Mouse (Mus musculus): ENCODE measurements at regions not wholly inside any gene's neighbourhood (a gene's known extent, or its start where the extent isn't known, plus 50 kb on each side); places are given as distances from the start of the nearest gene placed in this dataset.

DNA sequence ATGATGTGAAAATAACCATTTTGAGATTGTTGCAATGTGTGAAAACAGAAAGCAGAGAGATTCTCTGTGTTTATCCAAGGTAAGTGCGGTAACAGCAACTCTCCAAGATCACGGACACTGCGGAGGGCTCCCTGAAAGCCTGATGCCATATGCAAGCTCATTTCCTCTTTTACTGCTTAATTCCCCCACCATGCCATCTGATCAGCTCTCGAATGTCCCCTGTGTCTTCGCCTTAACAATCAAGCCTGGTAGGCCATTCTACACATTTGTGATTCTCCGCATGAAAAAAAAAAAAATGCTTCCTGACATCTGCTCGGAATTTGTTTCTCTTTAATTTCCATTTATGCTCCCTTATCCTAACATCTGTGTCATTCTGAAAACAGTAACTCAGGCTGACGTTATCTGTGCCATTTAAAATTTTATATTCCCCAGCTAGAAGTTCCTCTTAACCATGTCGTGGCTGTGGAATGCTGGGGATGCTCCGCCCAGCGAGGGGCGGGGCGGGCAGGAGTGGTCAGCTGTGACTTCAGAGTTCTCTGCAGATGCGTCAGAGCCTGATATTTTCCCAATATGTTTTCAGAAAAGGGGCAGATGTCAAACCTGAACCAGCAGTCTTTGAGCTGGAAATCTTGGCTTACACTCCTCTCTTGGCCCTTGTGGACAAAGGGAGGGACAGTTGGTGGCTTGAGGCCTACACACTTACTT is 144.5 kb upstream of the Tox3 start:
- H3K4me3 ChIP-seq (ENCODE audit: insufficient read depth, low read length) = no peak overlapping the region
- no peaks in the 10 kb centered on the region for H3K4me1 ChIP-seq (ENCODE audit: control insufficient read depth, insufficient read depth, low read length)
- no peak for TF ChIP-seq CTCF (IDR thresholded peaks at IDR 0.05; ENCODE audit: extremely low read depth, insufficient read depth, low read length)
- TF ChIP-seq POLR2A (IDR thresholded peaks at IDR 0.05; ENCODE audit: extremely low read depth, insufficient read depth, low read length) = no peak
- H3K27ac ChIP-seq (ENCODE audit: insufficient read depth, low read length) = no peak overlapping the region

DNA sequence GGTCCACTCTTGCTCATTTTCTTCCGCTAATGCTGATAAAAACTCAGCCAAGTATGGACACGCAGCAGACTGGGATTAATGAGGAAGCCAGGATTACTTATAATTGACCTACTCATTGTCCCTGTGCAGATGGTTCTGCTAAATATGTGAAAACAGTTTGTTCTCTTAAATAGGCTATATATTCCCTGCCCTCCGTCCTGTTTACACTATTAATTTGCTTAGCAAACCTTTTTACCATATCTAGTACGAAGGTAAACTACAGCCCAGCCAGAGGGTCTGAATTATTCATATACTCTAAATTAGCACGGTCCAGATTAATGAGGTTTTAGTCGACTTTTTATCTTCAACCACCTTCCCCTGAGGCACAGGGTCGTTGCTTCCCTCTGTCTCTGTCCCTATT is 143.5 kb upstream of the Tox3 start:
- H3K27ac ChIP-seq (ENCODE audit: insufficient read depth, low read length) = no peak overlapping the region
- TF ChIP-seq CTCF (IDR thresholded peaks at IDR 0.05; ENCODE audit: extremely low read depth, insufficient read depth, low read length) (no peak), POLR2A (IDR thresholded peaks at IDR 0.05; ENCODE audit: extremely low read depth, insufficient read depth, low read length) (no peak)
- no peaks in the 10 kb centered on the region for H3K4me1 ChIP-seq (ENCODE audit: control insufficient read depth, insufficient read depth, low read length)
- H3K4me3 ChIP-seq (ENCODE audit: insufficient read depth, low read length) = no peak overlapping the region

- TF ChIP-seq POLR2A (IDR thresholded peaks at IDR 0.05; ENCODE audit: extremely low read depth, insufficient read depth, low read length) = no peak
- no peak for TF ChIP-seq CTCF (IDR thresholded peaks at IDR 0.05; ENCODE audit: extremely low read depth, insufficient read depth, low read length)
- Histone ChIP-seq H3K27ac (ENCODE audit: insufficient read depth, low read length) (no peak overlapping the region), H3K4me3 (ENCODE audit: insufficient read depth, low read length) (no peak overlapping the region), H3K4me1 (ENCODE audit: control insufficient read depth, insufficient read depth, low read length) (no peaks in the 10 kb centered on the region)
These were observed 142.7 kb upstream of the Tox3 start for GRCm38 (mm10) chr8:90490734-90491441.

GRCm38 (mm10) chr8:90486556-90486955 is 138.4 kb upstream of the Tox3 start:
- no peak overlapping the region for H3K4me3 ChIP-seq (ENCODE audit: insufficient read depth, low read length)
- no peak for TF ChIP-seq POLR2A (IDR thresholded peaks at IDR 0.05; ENCODE audit: extremely low read depth, insufficient read depth, low read length)
- no peak for TF ChIP-seq CTCF (IDR thresholded peaks at IDR 0.05; ENCODE audit: extremely low read depth, insufficient read depth, low read length)
- H3K4me1 ChIP-seq (ENCODE audit: control insufficient read depth, insufficient read depth, low read length) = no peaks in the 10 kb centered on the region
- H3K27ac ChIP-seq (ENCODE audit: insufficient read depth, low read length) = no peak overlapping the region

GRCm38 (mm10) chr8:90478149-90478548 is 130.0 kb upstream of the Tox3 start:
- no peak overlapping the region for H3K4me3 ChIP-seq (ENCODE audit: insufficient read depth, low read length)
- H3K4me1 ChIP-seq (ENCODE audit: control insufficient read depth, insufficient read depth, low read length) = no peaks in the 10 kb centered on the region
- H3K27ac ChIP-seq (ENCODE audit: insufficient read depth, low read length) = no peak overlapping the region
- no peak for TF ChIP-seq POLR2A (IDR thresholded peaks at IDR 0.05; ENCODE audit: extremely low read depth, insufficient read depth, low read length)
- no peak for TF ChIP-seq CTCF (IDR thresholded peaks at IDR 0.05; ENCODE audit: extremely low read depth, insufficient read depth, low read length)

GRCm38 (mm10) chr8:90474066-90474465 is 125.9 kb upstream of the Tox3 start:
- TF ChIP-seq POLR2A (IDR thresholded peaks at IDR 0.05; ENCODE audit: extremely low read depth, insufficient read depth, low read length) = no peak
- TF ChIP-seq CTCF (IDR thresholded peaks at IDR 0.05; ENCODE audit: extremely low read depth, insufficient read depth, low read length) = no peak
- Histone ChIP-seq H3K4me1 (ENCODE audit: control insufficient read depth, insufficient read depth, low read length) (no peaks in the 10 kb centered on the region; the same call in 1 of the 2 replicates), H3K27ac (ENCODE audit: insufficient read depth, low read length) (no peak overlapping the region), H3K4me3 (ENCODE audit: insufficient read depth, low read length) (no peak overlapping the region)

DNA sequence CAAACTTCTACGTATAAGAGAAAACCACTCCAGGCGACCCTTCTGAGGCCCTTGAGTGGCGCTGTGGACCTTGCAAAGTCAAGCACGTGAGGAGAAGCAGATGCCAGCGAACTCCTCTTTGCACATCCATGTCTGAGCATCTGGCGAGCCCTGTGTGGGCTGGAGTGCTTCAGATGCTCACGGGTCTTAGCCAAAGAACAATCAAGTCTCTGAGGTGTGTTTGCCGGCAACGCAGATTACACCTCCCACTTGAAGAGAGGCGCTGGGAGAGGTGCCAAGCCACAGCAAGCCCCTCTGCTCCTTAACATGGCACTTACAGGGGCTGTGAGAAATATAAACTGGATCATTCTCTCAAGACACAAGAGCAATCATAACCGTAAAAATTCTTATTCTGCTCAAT is 122.7 kb upstream of the Tox3 start:
- TF ChIP-seq CTCF (IDR thresholded peaks at IDR 0.05; ENCODE audit: extremely low read depth, insufficient read depth, low read length) = no peak
- TF ChIP-seq POLR2A (IDR thresholded peaks at IDR 0.05; ENCODE audit: extremely low read depth, insufficient read depth, low read length) = no peak
- H3K4me3 ChIP-seq (ENCODE audit: insufficient read depth, low read length) = no peak overlapping the region
- no peak overlapping the region for H3K27ac ChIP-seq (ENCODE audit: insufficient read depth, low read length)
- H3K4me1 ChIP-seq (ENCODE audit: control insufficient read depth, insufficient read depth, low read length) = peaks cover 2% of the 10 kb centered on the region

DNA sequence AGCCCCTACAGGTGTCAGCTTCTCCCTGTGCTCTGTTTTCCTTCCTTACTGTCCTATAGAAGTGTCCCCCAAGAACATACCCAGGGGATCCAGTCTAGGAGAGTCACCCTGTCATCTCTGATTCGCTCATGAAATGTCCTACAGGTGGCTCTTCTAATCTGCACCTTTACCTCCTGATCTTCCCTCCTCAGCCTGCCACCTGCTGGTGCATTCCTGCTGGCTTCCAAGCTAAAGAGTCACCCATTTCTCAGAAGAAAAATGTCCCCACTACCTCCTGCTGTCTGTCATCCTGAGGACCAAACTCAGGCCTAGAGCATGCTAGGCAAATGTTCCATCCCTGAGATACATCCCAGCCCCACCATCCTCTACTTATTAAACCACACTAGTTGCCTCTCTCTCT is 115.6 kb upstream of the Tox3 start:
- Histone ChIP-seq H3K27ac (ENCODE audit: insufficient read depth, low read length) (no peak overlapping the region), H3K4me3 (ENCODE audit: insufficient read depth, low read length) (no peak overlapping the region), H3K4me1 (ENCODE audit: control insufficient read depth, insufficient read depth, low read length) (no peaks in the 10 kb centered on the region)
- TF ChIP-seq CTCF (IDR thresholded peaks at IDR 0.05; ENCODE audit: extremely low read depth, insufficient read depth, low read length) = peak; percentile 26; the same call in 1 of the 2 replicates
- TF ChIP-seq POLR2A (IDR thresholded peaks at IDR 0.05; ENCODE audit: extremely low read depth, insufficient read depth, low read length) = no peak

GRCm38 (mm10) chr8:90455321-90455720 is 107.2 kb upstream of the Tox3 start:
- Histone ChIP-seq H3K27ac (ENCODE audit: insufficient read depth, low read length) (no peak overlapping the region), H3K4me1 (ENCODE audit: control insufficient read depth, insufficient read depth, low read length) (peaks cover 1% of the 10 kb centered on the region), H3K4me3 (ENCODE audit: insufficient read depth, low read length) (no peak overlapping the region)
- TF ChIP-seq POLR2A (IDR thresholded peaks at IDR 0.05; ENCODE audit: extremely low read depth, insufficient read depth, low read length) = no peak
- TF ChIP-seq CTCF (IDR thresholded peaks at IDR 0.05; ENCODE audit: extremely low read depth, insufficient read depth, low read length) = no peak

DNA sequence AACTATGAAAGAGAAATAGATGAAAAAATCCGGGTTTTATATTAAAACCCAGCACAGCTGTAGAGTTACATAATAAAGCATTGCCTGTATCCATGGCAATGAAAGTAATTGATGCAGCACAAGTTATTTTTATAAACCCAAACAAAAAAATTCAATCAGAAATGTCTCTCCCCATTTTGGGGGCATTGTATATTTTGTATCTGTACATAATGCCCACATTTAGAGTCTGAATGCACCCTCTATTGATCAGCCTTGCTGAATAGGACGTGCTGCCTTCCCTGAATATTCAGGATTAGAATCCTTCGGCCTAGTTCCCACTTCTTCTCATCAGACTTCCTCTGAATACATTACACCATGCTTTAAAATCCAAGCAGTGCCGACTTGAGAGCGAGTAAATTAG is 106.0 kb upstream of the Tox3 start:
- TF ChIP-seq CTCF (IDR thresholded peaks at IDR 0.05; ENCODE audit: extremely low read depth, insufficient read depth, low read length) = no peak
- TF ChIP-seq POLR2A (IDR thresholded peaks at IDR 0.05; ENCODE audit: extremely low read depth, insufficient read depth, low read length) = no peak
- peaks cover 1% of the 10 kb centered on the region for H3K4me1 ChIP-seq (ENCODE audit: control insufficient read depth, insufficient read depth, low read length)
- peak overlapping the region; percentile 45 for H3K27ac ChIP-seq (ENCODE audit: insufficient read depth, low read length)
- H3K4me3 ChIP-seq (ENCODE audit: insufficient read depth, low read length) = no peak overlapping the region
